Mouse (Mus musculus) left cerebral cortex, adult 2 months (tissue): Measurements from ENCODE around the gene Med15. TPM values are rescaled to one million over a fixed set of nuclear protein-coding genes. Genes with fewer than 3 reads are reported as not detected.

Experiments used
- DNase-seq, 2 experiments: peaks; one replicate each; pipeline ENCODE4 v3.0.0; 2021 to 2022; ENCODE audit warnings: low spot score in 2 of 2, mixed read lengths in 1 of 2; ENCODE audit errors: extremely low spot score in 1 of 2
- H3K27ac ChIP-seq: fragments of 200-600 bp; 2 replicates; pipeline ENCODE4 v1.8.1; 2022
- H3K4me3 ChIP-seq: fragments of 200-600 bp; 2 replicates; pipeline ENCODE4 v1.8.1; 2022
- CTCF ChIP-seq: fragments of 200-600 bp; IDR thresholded peaks from 2 replicates; pipeline ENCODE4 v1.8.1; 2022; ENCODE audit warnings: antibody characterized with exemption, mild to moderate bottlenecking, moderate library complexity
- intact Hi-C: fragments of 180-260 bp; cut with DNase I; formaldehyde crosslinking; loops from one replicate; pipeline ENCODE4 v1.15.1; 2025
- total RNA-seq, 2 experiments: library from RNA; stranded (reverse); gene quantifications; 2 replicates each; pipeline ENCODE4 v1.2.3; 2021

Gene Med15
- total RNA-seq, 2 experiments from 2014 or later, result 76.9 to 83.4 TPM

- DNase-seq, result no peak
- TF ChIP-seq CTCF, result peak; percentile 20
- Histone ChIP-seq H3K27ac (no peak overlapping the region), H3K4me3 (no peak overlapping the region)
- intact Hi-C loops, result loop anchor here (10.0 kb wide), 1 partner anchor 243 kb away; no protein-coding TSS in a partner anchor
Measured at GRCm38 (mm10) chr16:17732021-17732420, 670 bp downstream of the Med15 start.

- no peak overlapping the region for H3K27ac ChIP-seq
- no peak overlapping the region for H3K4me3 ChIP-seq
- TF ChIP-seq CTCF, result peak; percentile 9; the same call in 1 of the 2 replicates
- intact Hi-C loops, result loop anchor here (10.0 kb wide), 2 partner anchors 245 to 325 kb away; partner anchors contain the start of genes Pi4ka and Snap29
- DNase-seq, result no peak
Measured at GRCm38 (mm10) chr16:17729974-17730373, 2.7 kb downstream of the Med15 start.

DNA sequence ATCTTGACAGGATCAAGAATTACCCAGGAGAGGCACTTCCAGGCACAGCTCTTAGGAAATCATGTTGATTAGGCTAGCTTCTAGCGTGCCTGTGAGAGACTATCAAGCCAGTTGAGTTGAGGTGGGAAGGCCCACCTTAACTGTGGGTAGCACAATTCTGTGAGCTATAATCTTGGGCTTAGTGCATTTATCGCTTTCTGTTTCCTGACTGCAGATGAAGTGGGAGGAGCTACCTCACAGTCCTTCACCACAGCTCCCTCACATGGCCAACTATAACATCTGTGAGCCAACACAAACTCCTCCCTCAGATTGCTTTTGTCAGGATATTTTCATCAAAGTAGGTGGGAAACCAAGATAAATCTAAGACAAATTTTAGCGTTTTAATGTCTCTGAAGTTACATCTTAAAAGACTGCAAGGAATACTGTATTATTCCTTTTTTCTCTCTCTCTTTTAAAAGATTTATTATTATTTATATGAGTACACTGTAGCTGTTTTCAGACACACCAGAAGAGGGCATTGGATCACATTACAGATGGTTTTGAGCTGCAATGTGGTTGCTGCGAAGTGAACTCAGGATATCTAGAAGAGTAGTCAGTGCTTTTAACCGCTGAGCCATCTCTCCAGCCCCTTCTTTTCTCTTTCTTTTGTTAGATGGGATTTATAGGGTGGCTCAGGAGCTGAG is 5.4 kb downstream of the Med15 start:
- no peak overlapping the region for H3K4me3 ChIP-seq
- DNase-seq, result no peak
- no peak overlapping the region for H3K27ac ChIP-seq
- TF ChIP-seq CTCF, result peak; percentile 57
- intact Hi-C loops, result loop anchor here (10.0 kb wide), 1 partner anchor 323 kb away; the partner anchor contains the start of genes Pi4ka and Snap29

DNA sequence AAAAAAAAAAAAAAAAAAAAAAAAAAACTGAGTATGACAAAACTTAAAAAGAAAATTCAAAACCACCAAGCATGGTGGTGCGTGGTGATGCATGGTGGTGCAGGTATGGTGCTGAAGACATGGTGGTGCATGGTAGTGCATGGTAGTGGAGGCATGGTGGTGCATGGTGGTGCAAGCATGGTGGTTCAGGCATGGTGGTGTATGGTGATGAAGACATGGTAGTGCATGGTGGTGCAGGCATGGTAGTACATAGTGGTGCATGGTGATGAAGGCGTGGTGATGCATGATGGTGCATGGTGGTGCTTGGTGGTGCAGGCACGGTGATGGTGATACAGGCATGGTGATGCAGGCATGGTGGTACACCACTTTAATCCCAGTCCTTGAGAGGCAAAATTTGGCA is 8.2 kb downstream of the Med15 start:
- intact Hi-C loops, result loop anchor here (10.0 kb wide), 1 partner anchor 320 kb away; the partner anchor contains the start of genes Pi4ka and Snap29
- TF ChIP-seq CTCF, result no peak
- no peak overlapping the region for H3K27ac ChIP-seq
- DNase-seq, result no peak
- H3K4me3 ChIP-seq, result no peak overlapping the region

DNA sequence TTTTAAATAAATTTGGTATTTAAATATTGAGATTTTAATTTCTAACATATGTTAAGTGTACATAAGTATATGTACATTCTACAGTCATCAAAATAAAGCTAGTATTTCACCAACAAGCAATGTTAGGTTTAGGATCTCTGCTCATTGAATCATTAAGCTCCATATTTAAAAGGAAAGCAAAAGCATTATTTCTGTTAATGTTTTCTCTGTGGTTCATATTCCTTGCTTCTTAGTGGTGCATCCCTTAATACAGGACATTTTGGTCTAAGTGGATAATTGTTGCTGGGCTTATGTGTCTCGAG is 9.4 kb downstream of the Med15 start:
- Histone ChIP-seq H3K27ac (no peak overlapping the region), H3K4me3 (peak overlapping the region; percentile 98; the same call in 1 of the 2 replicates)
- no peak for TF ChIP-seq CTCF
- DNase-seq, result no peak
- intact Hi-C loops, result loop anchor here (10.0 kb wide), 1 partner anchor 318 kb away; the partner anchor contains the start of genes Pi4ka and Snap29

GRCm38 (mm10) chr16:17722461-17723324 is 10.0 kb downstream of the Med15 start:
- Histone ChIP-seq H3K4me3 (peak overlapping the region; percentile 98), H3K27ac (peak overlapping the region; percentile 98)
- intact Hi-C loops, result loop anchor here (10.0 kb wide), 1 partner anchor 318 kb away; the partner anchor contains the start of genes Pi4ka and Snap29
- TF ChIP-seq CTCF, result peak; percentile 54
- peak; percentile 88 to 89 for DNase-seq

DNA sequence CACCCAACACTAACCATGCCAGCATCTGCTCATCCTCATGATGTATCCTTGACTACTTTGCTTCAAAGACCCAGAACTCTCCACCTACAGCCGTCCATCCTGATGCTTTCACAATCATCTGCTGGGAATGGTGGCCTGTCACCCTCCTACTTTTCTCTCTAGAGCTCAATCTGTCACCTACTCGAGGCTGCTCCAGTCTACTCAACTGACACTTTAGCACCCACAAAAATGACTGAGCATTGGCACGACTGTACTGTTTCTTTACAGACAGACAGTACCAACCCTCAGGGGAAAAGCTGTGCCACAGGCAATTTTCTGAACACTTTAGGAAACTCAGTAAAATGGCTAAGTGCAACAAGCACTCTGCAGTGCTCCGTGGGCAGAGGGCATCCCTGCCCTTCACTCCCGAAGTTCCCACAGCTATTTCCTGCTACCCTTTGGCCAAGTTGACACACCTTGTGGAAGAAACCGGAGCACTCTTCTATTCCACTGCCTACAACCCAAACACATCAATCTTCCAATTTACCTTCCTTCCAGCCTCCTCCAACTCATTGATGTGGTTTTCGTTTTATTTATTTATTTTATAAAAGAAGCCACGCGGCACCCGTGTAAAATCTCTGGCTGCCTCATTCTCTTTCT is 10.8 kb downstream of the Med15 start:
- intact Hi-C loops, result loop anchor here (10.0 kb wide), 1 partner anchor 317 kb away; the partner anchor contains the start of genes Pi4ka and Snap29
- H3K27ac ChIP-seq, result peak overlapping the region; percentile 98

DNA sequence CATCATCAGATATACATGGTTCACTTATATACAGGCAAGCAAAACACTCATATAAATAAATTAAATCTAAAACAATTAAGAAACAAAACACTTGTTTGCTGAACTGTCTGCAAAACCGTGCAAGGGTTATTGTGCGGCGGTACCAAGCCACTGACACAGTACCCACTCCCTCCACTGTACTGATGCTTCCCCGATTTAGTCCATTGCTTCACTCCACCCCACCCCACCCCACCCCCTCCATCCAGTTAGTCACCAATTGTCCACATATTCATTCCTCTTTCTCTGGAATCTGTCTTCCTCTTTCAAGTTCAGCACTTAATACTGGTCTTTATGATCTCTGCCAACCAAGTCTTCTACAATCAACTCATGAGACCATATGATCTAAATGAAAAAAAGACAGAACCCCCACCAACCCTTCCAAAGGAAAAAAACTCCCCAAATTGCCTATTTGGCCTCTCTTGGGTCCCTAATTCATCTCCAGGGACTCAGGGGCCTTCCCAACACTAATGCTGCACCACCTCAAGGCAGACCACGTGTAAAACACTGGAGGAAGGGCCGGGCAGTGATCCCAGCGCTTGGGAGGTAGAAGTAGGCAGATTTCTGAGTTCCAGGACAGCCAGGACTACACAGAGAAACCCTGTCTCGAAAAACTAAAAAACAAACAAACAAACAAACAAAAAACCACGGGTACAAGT is 11.4 kb downstream of the Med15 start:
- no peak for DNase-seq
- intact Hi-C loops, result loop anchor here (10.0 kb wide), 1 partner anchor 316 kb away; the partner anchor contains the start of genes Pi4ka and Snap29
- H3K27ac ChIP-seq, result no peak overlapping the region; the same call in 1 of the 2 replicates
- peak overlapping the region; percentile 98 for H3K4me3 ChIP-seq
- no peak for TF ChIP-seq CTCF

More for the DNA sequence above, 10.8 kb downstream of the Med15 start:
- peak in 1 of 2 experiments; percentile 16 for DNase-seq
- TF ChIP-seq CTCF, result no peak
- peak overlapping the region; percentile 98 for H3K4me3 ChIP-seq

DNA sequence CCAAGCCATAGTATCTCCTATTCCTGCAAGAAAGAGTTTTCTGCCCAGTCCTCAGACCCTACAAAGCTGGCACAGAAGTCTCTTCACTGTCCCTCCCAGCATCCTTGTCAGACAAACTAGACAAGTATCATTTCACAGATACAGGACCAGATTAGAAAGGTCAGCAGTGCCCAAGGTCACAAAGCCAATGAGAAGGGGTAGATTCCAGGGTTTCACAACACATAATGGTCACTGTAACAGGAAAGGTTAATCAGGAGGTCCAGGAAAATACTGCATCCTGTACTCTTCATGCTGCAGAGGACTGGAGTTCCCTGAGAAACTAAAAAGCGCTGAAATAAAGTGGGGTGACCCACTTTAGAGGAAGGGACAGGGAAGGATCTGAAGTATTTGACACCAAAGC is 14.9 kb downstream of the Med15 start:
- intact Hi-C loops, result no loop called here
- DNase-seq, result no peak
- H3K27ac ChIP-seq, result no peak overlapping the region

GRCm38 (mm10) chr16:17707541-17707940 is 25.1 kb downstream of the Med15 start:
- intact Hi-C loops, result no loop called here
- H3K4me3 ChIP-seq, result no peak overlapping the region
- DNase-seq, result no peak
- no peak overlapping the region for H3K27ac ChIP-seq
- TF ChIP-seq CTCF, result no peak

More for the DNA sequence above, 14.9 kb downstream of the Med15 start:
- no peak for TF ChIP-seq CTCF
- no peak overlapping the region for H3K4me3 ChIP-seq

GRCm38 (mm10) chr16:17701043-17701405 is 31.7 kb downstream of the Med15 start:
- intact Hi-C loops, result no loop called here
- Histone ChIP-seq H3K27ac (no peak overlapping the region), H3K4me3 (no peak overlapping the region)
- no peak for TF ChIP-seq CTCF
- no peak for DNase-seq
